Mouse (Mus musculus): ENCODE results near the gene Ntm. TPM values are rescaled to one million over a fixed set of nuclear protein-coding genes. Genes with fewer than 3 reads are reported as not detected.
A peak's percentile ranks its signal among the peaks of the same experiment; 100 is the strongest.

The Ntm gene
- polyA plus RNA-seq, 1 experiment from 2014 or later: 267 TPM

- H3K4me1 ChIP-seq (ENCODE audit: control insufficient read depth, insufficient read depth, low read length): no peaks in the 10 kb centered on the region
- H3K9me3 ChIP-seq (replicated peaks; ENCODE audit: control insufficient read depth, low read length, poor library complexity, severe bottlenecking): no peaks in the 10 kb centered on the region
- ATAC-seq: no peak
- no peaks in the 10 kb centered on the region for H3K27me3 ChIP-seq (ENCODE audit: control insufficient read depth, insufficient read depth, low read depth, low read length)
- no peak overlapping the region for H3K27ac ChIP-seq (ENCODE audit: low read length)
- no peak overlapping the region for H3K4me3 ChIP-seq (ENCODE audit: low read depth, low read length)
- WGBS: 79% methylated on average over 2 of the region's 2 CpGs
- H3K9ac ChIP-seq (ENCODE audit: low read depth, low read length): no peak overlapping the region
- no peaks in the 10 kb centered on the region for H3K36me3 ChIP-seq (ENCODE audit: control insufficient read depth, insufficient read depth, low read length)
- H3K4me2 ChIP-seq (ENCODE audit: low read length): no peak overlapping the region
Observed at GRCm38 (mm10) chr9:29165731-29166130, 797.2 kb downstream of the Ntm start.

- Histone ChIP-seq H3K4me2 (ENCODE audit: low read length) (no peak overlapping the region), H3K9ac (ENCODE audit: low read depth, low read length) (no peak overlapping the region), H3K27me3 (ENCODE audit: control insufficient read depth, insufficient read depth, low read depth, low read length) (no peaks in the 10 kb centered on the region), H3K4me3 (ENCODE audit: low read depth, low read length) (no peak overlapping the region), H3K4me1 (ENCODE audit: control insufficient read depth, insufficient read depth, low read length) (no peaks in the 10 kb centered on the region; the same call in 1 of the 2 replicates), H3K36me3 (ENCODE audit: control insufficient read depth, insufficient read depth, low read length) (no peaks in the 10 kb centered on the region), H3K27ac (ENCODE audit: low read length) (no peak overlapping the region), H3K9me3 (replicated peaks; ENCODE audit: control insufficient read depth, low read length, poor library complexity, severe bottlenecking) (no peaks in the 10 kb centered on the region)
- WGBS: 29% methylated on average over 7 of the region's 7 CpGs
- ATAC-seq: no peak
Observed at GRCm38 (mm10) chr9:29161059-29161642, 801.8 kb downstream of the Ntm start.

- peaks cover 8% of the 10 kb centered on the region for H3K4me1 ChIP-seq (ENCODE audit: control insufficient read depth, insufficient read depth, low read length)
- H3K9ac ChIP-seq (ENCODE audit: low read depth, low read length): no peak overlapping the region
- no peak for ATAC-seq
- no peaks in the 10 kb centered on the region for H3K36me3 ChIP-seq (ENCODE audit: control insufficient read depth, insufficient read depth, low read length)
- no peak overlapping the region for H3K4me3 ChIP-seq (ENCODE audit: low read depth, low read length)
- H3K9me3 ChIP-seq (replicated peaks; ENCODE audit: control insufficient read depth, low read length, poor library complexity, severe bottlenecking): no peaks in the 10 kb centered on the region
- peak overlapping the region; percentile 47; the same call in 1 of the 2 replicates for H3K27ac ChIP-seq (ENCODE audit: low read length)
- no peak overlapping the region for H3K4me2 ChIP-seq (ENCODE audit: low read length)
- H3K27me3 ChIP-seq (ENCODE audit: control insufficient read depth, insufficient read depth, low read depth, low read length): no peaks in the 10 kb centered on the region
- 9% methylated on average over 4 of the region's 4 CpGs for WGBS
Observed at GRCm38 (mm10) chr9:29145901-29146300, 817.0 kb downstream of the Ntm start.

- Histone ChIP-seq H3K27ac (ENCODE audit: low read length) (no peak overlapping the region), H3K27me3 (ENCODE audit: control insufficient read depth, insufficient read depth, low read depth, low read length) (no peaks in the 10 kb centered on the region), H3K4me3 (ENCODE audit: low read depth, low read length) (no peak overlapping the region), H3K9me3 (replicated peaks; ENCODE audit: control insufficient read depth, low read length, poor library complexity, severe bottlenecking) (no peaks in the 10 kb centered on the region), H3K9ac (ENCODE audit: low read depth, low read length) (no peak overlapping the region), H3K4me2 (ENCODE audit: low read length) (no peak overlapping the region), H3K4me1 (ENCODE audit: control insufficient read depth, insufficient read depth, low read length) (no peaks in the 10 kb centered on the region), H3K36me3 (ENCODE audit: control insufficient read depth, insufficient read depth, low read length) (no peaks in the 10 kb centered on the region)
- ATAC-seq: no peak
- WGBS: 76% methylated on average over 4 of the region's 4 CpGs
Observed at GRCm38 (mm10) chr9:29136039-29136438, 826.9 kb downstream of the Ntm start.

- 80% methylated on average over 5 of the region's 5 CpGs for WGBS
- H3K4me3 ChIP-seq (ENCODE audit: low read depth, low read length): no peak overlapping the region
- H3K9me3 ChIP-seq (replicated peaks; ENCODE audit: control insufficient read depth, low read length, poor library complexity, severe bottlenecking): no peaks in the 10 kb centered on the region
- ATAC-seq: no peak
- H3K4me2 ChIP-seq (ENCODE audit: low read length): no peak overlapping the region
- H3K27ac ChIP-seq (ENCODE audit: low read length): no peak overlapping the region
- no peaks in the 10 kb centered on the region for H3K27me3 ChIP-seq (ENCODE audit: control insufficient read depth, insufficient read depth, low read depth, low read length)
- H3K9ac ChIP-seq (ENCODE audit: low read depth, low read length): no peak overlapping the region
- no peaks in the 10 kb centered on the region for H3K36me3 ChIP-seq (ENCODE audit: control insufficient read depth, insufficient read depth, low read length)
- no peaks in the 10 kb centered on the region; the same call in 1 of the 2 replicates for H3K4me1 ChIP-seq (ENCODE audit: control insufficient read depth, insufficient read depth, low read length)
Observed at GRCm38 (mm10) chr9:29130717-29131292, 832.1 kb downstream of the Ntm start.

- H3K4me1 ChIP-seq (ENCODE audit: control insufficient read depth, insufficient read depth, low read length): no peaks in the 10 kb centered on the region; the same call in 1 of the 2 replicates
- 31% methylated on average over 4 of the region's 4 CpGs for WGBS
- ATAC-seq: no peak
Observed at GRCm38 (mm10) chr9:29130316-29130715, 832.6 kb downstream of the Ntm start.

GRCm38 (mm10) chr9:29128416-29128815 lies 834.5 kb downstream of the Ntm start:
- H3K9ac ChIP-seq (ENCODE audit: low read depth, low read length): no peak overlapping the region
- no peak overlapping the region for H3K27ac ChIP-seq (ENCODE audit: low read length)
- no peaks in the 10 kb centered on the region for H3K9me3 ChIP-seq (replicated peaks; ENCODE audit: control insufficient read depth, low read length, poor library complexity, severe bottlenecking)
- H3K27me3 ChIP-seq (ENCODE audit: control insufficient read depth, insufficient read depth, low read depth, low read length): no peaks in the 10 kb centered on the region
- no peak overlapping the region for H3K4me3 ChIP-seq (ENCODE audit: low read depth, low read length)
- 92% methylated on average over 2 of the region's 2 CpGs for WGBS
- no peak overlapping the region for H3K4me2 ChIP-seq (ENCODE audit: low read length)
- ATAC-seq: no peak
- H3K36me3 ChIP-seq (ENCODE audit: control insufficient read depth, insufficient read depth, low read length): no peaks in the 10 kb centered on the region
- H3K4me1 ChIP-seq (ENCODE audit: control insufficient read depth, insufficient read depth, low read length): no peaks in the 10 kb centered on the region; the same call in 1 of the 2 replicates

More at GRCm38 (mm10) chr9:29130316-29130715, 832.6 kb downstream of the Ntm start:
- no peaks in the 10 kb centered on the region for H3K9me3 ChIP-seq (replicated peaks; ENCODE audit: control insufficient read depth, low read length, poor library complexity, severe bottlenecking)
- no peak overlapping the region for H3K4me3 ChIP-seq (ENCODE audit: low read depth, low read length)
- H3K4me2 ChIP-seq (ENCODE audit: low read length): no peak overlapping the region
- H3K27me3 ChIP-seq (ENCODE audit: control insufficient read depth, insufficient read depth, low read depth, low read length): no peaks in the 10 kb centered on the region
- no peaks in the 10 kb centered on the region for H3K36me3 ChIP-seq (ENCODE audit: control insufficient read depth, insufficient read depth, low read length)
- H3K27ac ChIP-seq (ENCODE audit: low read length): no peak overlapping the region
- no peak overlapping the region for H3K9ac ChIP-seq (ENCODE audit: low read depth, low read length)

GRCm38 (mm10) chr9:29124455-29124854 lies 838.5 kb downstream of the Ntm start:
- H3K9me3 ChIP-seq (replicated peaks; ENCODE audit: control insufficient read depth, low read length, poor library complexity, severe bottlenecking): no peaks in the 10 kb centered on the region
- no peaks in the 10 kb centered on the region for H3K27me3 ChIP-seq (ENCODE audit: control insufficient read depth, insufficient read depth, low read depth, low read length)
- ATAC-seq: no peak
- no peak overlapping the region for H3K27ac ChIP-seq (ENCODE audit: low read length)
- H3K4me3 ChIP-seq (ENCODE audit: low read depth, low read length): no peak overlapping the region
- no peaks in the 10 kb centered on the region for H3K4me1 ChIP-seq (ENCODE audit: control insufficient read depth, insufficient read depth, low read length)
- 68% methylated on average over 3 of the region's 3 CpGs for WGBS
- no peaks in the 10 kb centered on the region for H3K36me3 ChIP-seq (ENCODE audit: control insufficient read depth, insufficient read depth, low read length)
- H3K4me2 ChIP-seq (ENCODE audit: low read length): no peak overlapping the region
- H3K9ac ChIP-seq (ENCODE audit: low read depth, low read length): no peak overlapping the region

GRCm38 (mm10) chr9:29123828-29124227 lies 839.1 kb downstream of the Ntm start:
- no peaks in the 10 kb centered on the region for H3K27me3 ChIP-seq (ENCODE audit: control insufficient read depth, insufficient read depth, low read depth, low read length)
- H3K27ac ChIP-seq (ENCODE audit: low read length): no peak overlapping the region
- ATAC-seq: no peak
- no peak overlapping the region for H3K9ac ChIP-seq (ENCODE audit: low read depth, low read length)
- no peak overlapping the region for H3K4me3 ChIP-seq (ENCODE audit: low read depth, low read length)
- 80% methylated on average over 2 of the region's 2 CpGs for WGBS
- no peaks in the 10 kb centered on the region for H3K9me3 ChIP-seq (replicated peaks; ENCODE audit: control insufficient read depth, low read length, poor library complexity, severe bottlenecking)
- no peak overlapping the region for H3K4me2 ChIP-seq (ENCODE audit: low read length)
- H3K4me1 ChIP-seq (ENCODE audit: control insufficient read depth, insufficient read depth, low read length): no peaks in the 10 kb centered on the region
- no peaks in the 10 kb centered on the region for H3K36me3 ChIP-seq (ENCODE audit: control insufficient read depth, insufficient read depth, low read length)
